Comparison of ENCODE assay signal across 17 mouse cellular contexts in genomic region chr17:27804156-27804690, GRCm38 (mm10). TPM values are rescaled to one million over a fixed set of nuclear protein-coding genes. Genes with fewer than 3 reads are reported as not detected.
A peak's percentile ranks its signal among the peaks of the same experiment; 100 is the strongest.
DNase-seq lines count a peak whose midpoint lies in the region; ATAC-seq and TF ChIP-seq lines count a peak whose summit lies in the region.
"Had no signal": no experiment of that assay in that cellular context is flagged by ENCODE, and none has a peak within 500 bp of the region (broad histone marks: within the 10 kb centered on the region; RNA-seq: fewer than 3 reads in every experiment).

No protein-coding gene starts in this region.

- WGBS in limb, embryonic 12.5 days, result 85% methylated on average over 7 of the region's 7 CpGs
- 91% methylated on average over 7 of the region's 7 CpGs for WGBS in limb, embryonic 10.5 days
- WGBS in lung, embryonic 14.5 days, result 61% methylated on average over 7 of the region's 7 CpGs
- WGBS in midbrain, embryonic 11.5 days, result 82% methylated on average over 7 of the region's 7 CpGs
- 91% methylated on average over 7 of the region's 7 CpGs for WGBS in midbrain, embryonic 10.5 days

- H3K36me3 ChIP-seq in limb, embryonic 12.5 days, result no peaks in the 10 kb centered on the region
- H3K36me3 ChIP-seq in limb, embryonic 10.5 days, result peaks cover 6% of the 10 kb centered on the region; the same call in 1 of the 2 replicates
- no peaks in the 10 kb centered on the region for H3K36me3 ChIP-seq in lung, embryonic 14.5 days (ENCODE audit: insufficient read depth)
- no peaks in the 10 kb centered on the region for H3K36me3 ChIP-seq in midbrain, embryonic 11.5 days (ENCODE audit: control insufficient read depth, insufficient read depth, low read length)
- no peaks in the 10 kb centered on the region for H3K36me3 ChIP-seq in midbrain, embryonic 10.5 days
- H3K36me3 ChIP-seq: embryonic facial prominence, embryonic 12.5 days; forebrain, embryonic 15.5 days; heart, embryonic 12.5 days; hindbrain, embryonic 15.5 days had no signal

- no peak for TF ChIP-seq CTCF in lung, embryonic 14.5 days (IDR thresholded peaks at IDR 0.05; ENCODE audit: low read depth)

- DNase-seq in adrenal gland, postnatal 14 days, result peak; percentile 31
- no peak for DNase-seq in adrenal gland, postnatal 4 days (ENCODE audit: low spot score in 2 of 2)
- no peak for DNase-seq in limb, embryonic 10.5 days (ENCODE audit: low spot score)
- no peak for DNase-seq in lung, embryonic 14.5 days
- DNase-seq in lung, adult 18-20 months, result no peak
- DNase-seq in midbrain, embryonic 11.5 days (ENCODE audit: low spot score, missing footprints), result peak; percentile 69
- no peak for DNase-seq in midbrain, embryonic 10.5 days (ENCODE audit: low spot score)
- DNase-seq: gastrocnemius, postnatal 14 days; heart, postnatal 36 days had no signal

- peaks cover 57% of the 10 kb centered on the region for H3K4me1 ChIP-seq in limb, embryonic 12.5 days (replicated peaks)
- peaks cover 33% of the 10 kb centered on the region for H3K4me1 ChIP-seq in limb, embryonic 10.5 days
- H3K4me1 ChIP-seq in lung, embryonic 14.5 days (ENCODE audit: insufficient read depth), result peaks cover 11% of the 10 kb centered on the region
- H3K4me1 ChIP-seq in midbrain, embryonic 11.5 days (ENCODE audit: control insufficient read depth, insufficient read depth, low read length), result no peaks in the 10 kb centered on the region
- H3K4me1 ChIP-seq in midbrain, embryonic 10.5 days, result peaks cover 17% of the 10 kb centered on the region

- H3K9me3 ChIP-seq in limb, embryonic 12.5 days, result no peaks in the 10 kb centered on the region
- no peaks in the 10 kb centered on the region for H3K9me3 ChIP-seq in limb, embryonic 10.5 days (replicated peaks)
- H3K9me3 ChIP-seq in lung, embryonic 14.5 days (ENCODE audit: low read depth, low read length), result no peaks in the 10 kb centered on the region
- H3K9me3 ChIP-seq in midbrain, embryonic 11.5 days (ENCODE audit: control insufficient read depth, low read length), result no peaks in the 10 kb centered on the region
- H3K9me3 ChIP-seq in midbrain, embryonic 10.5 days (replicated peaks), result no peaks in the 10 kb centered on the region
- H3K9me3 ChIP-seq: embryonic facial prominence, embryonic 12.5 days; forebrain, embryonic 15.5 days; heart, embryonic 12.5 days; hindbrain, embryonic 15.5 days had no signal

- no peak for ATAC-seq in limb, embryonic 12.5 days (ENCODE audit: insufficient number of reproducible peaks, insufficient read depth, low FRiP score, low TSS enrichment, low read depth)
- no peak for ATAC-seq in lung, embryonic 14.5 days (ENCODE audit: insufficient read depth)
- ATAC-seq in midbrain, embryonic 11.5 days (ENCODE audit: low FRiP score), result no peak
- ATAC-seq: activated CD4-positive, CD25-positive, alpha-beta regulatory T cell, adult 4 months; forebrain, embryonic 15.5 days; Patski had no signal

- no peak overlapping the region for H3K4me3 ChIP-seq in limb, embryonic 12.5 days (replicated peaks)
- H3K4me3 ChIP-seq in limb, embryonic 10.5 days, result no peak overlapping the region
- H3K4me3 ChIP-seq in lung, embryonic 14.5 days (ENCODE audit: low read depth, low read length), result no peak overlapping the region
- H3K4me3 ChIP-seq in midbrain, embryonic 11.5 days (ENCODE audit: low read depth, low read length), result no peak overlapping the region
- H3K4me3 ChIP-seq in midbrain, embryonic 10.5 days, result no peak overlapping the region
- H3K4me3 ChIP-seq: embryonic facial prominence, embryonic 12.5 days; forebrain, embryonic 15.5 days; heart, embryonic 12.5 days; hindbrain, embryonic 15.5 days had no signal

- H3K27ac ChIP-seq in limb, embryonic 12.5 days, result 0 out of 2 replicates have a peak overlapping the region, but pooled peaks have one; percentile 13
- H3K27ac ChIP-seq in limb, embryonic 10.5 days, result no peak overlapping the region
- peak overlapping the region; percentile 58; the same call in 1 of the 2 replicates for H3K27ac ChIP-seq in lung, embryonic 14.5 days (ENCODE audit: low read depth)
- no peak overlapping the region for H3K27ac ChIP-seq in midbrain, embryonic 11.5 days (ENCODE audit: low read depth, low read length)
- no peak overlapping the region for H3K27ac ChIP-seq in midbrain, embryonic 10.5 days (replicated peaks)
- H3K27ac ChIP-seq: embryonic facial prominence, embryonic 12.5 days; forebrain, embryonic 15.5 days; hindbrain, embryonic 15.5 days had no signal

- no peaks in the 10 kb centered on the region for H3K27me3 ChIP-seq in limb, embryonic 12.5 days
- H3K27me3 ChIP-seq in limb, embryonic 10.5 days (ENCODE audit: low read depth, poor library complexity, severe bottlenecking), result no peaks in the 10 kb centered on the region
- no peaks in the 10 kb centered on the region for H3K27me3 ChIP-seq in lung, embryonic 14.5 days (ENCODE audit: insufficient read depth, low read length)
- no peaks in the 10 kb centered on the region for H3K27me3 ChIP-seq in midbrain, embryonic 11.5 days (ENCODE audit: control insufficient read depth, insufficient read depth, low read length)
- no peaks in the 10 kb centered on the region for H3K27me3 ChIP-seq in midbrain, embryonic 10.5 days (ENCODE audit: low read depth, poor library complexity, severe bottlenecking)
- H3K27me3 ChIP-seq: CH12.LX; embryonic facial prominence, embryonic 12.5 days; forebrain, embryonic 15.5 days; heart, embryonic 12.5 days; hindbrain, embryonic 15.5 days; Patski had no signal

- no peak overlapping the region for H3K9ac ChIP-seq in limb, embryonic 12.5 days (replicated peaks)
- H3K9ac ChIP-seq in lung, embryonic 14.5 days, result no peak overlapping the region
- H3K9ac ChIP-seq in midbrain, embryonic 11.5 days (ENCODE audit: low read length), result no peak overlapping the region
- H3K9ac ChIP-seq: embryonic facial prominence, embryonic 12.5 days; forebrain, embryonic 15.5 days; hindbrain, embryonic 15.5 days had no signal

- no peak overlapping the region for H3K4me2 ChIP-seq in limb, embryonic 12.5 days
- no peak overlapping the region for H3K4me2 ChIP-seq in lung, embryonic 14.5 days
- H3K4me2 ChIP-seq in midbrain, embryonic 11.5 days, result no peak overlapping the region
- H3K4me2 ChIP-seq: embryonic facial prominence, embryonic 12.5 days; forebrain, embryonic 15.5 days; heart, embryonic 12.5 days; hindbrain, embryonic 15.5 days had no signal

RNA-seq across cellular contexts. Expression of gene D17Wsu92e, which starts 16.2 kb away (rescaled TPM):
- total RNA-seq in adrenal gland, postnatal 14 days (2021), result 142 and 151 TPM in 2 replicates
- total RNA-seq in adrenal gland, postnatal 4 days (2021), result 100 to 1,000 TPM; 127 to 130 TPM
- polyA plus RNA-seq in limb, embryonic 12.5 days (2016; fragmentation: Nextera tagmentation; extraction: Ambion mirVana), result 18.2 and 18.6 TPM in 2 replicates
- polyA plus RNA-seq in limb, embryonic 10.5 days (2016; fragmentation: Nextera tagmentation; extraction: Ambion mirVana), result 15.3 and 17.6 TPM in 2 replicates
- polyA plus RNA-seq in lung, embryonic 14.5 days (2014; fragmentation: Nextera tagmentation; extraction: Ambion mirVana), result 19.5 and 20.3 TPM in 2 replicates
- 8.7 and 10.9 TPM in 2 replicates for polyA plus RNA-seq in midbrain, embryonic 11.5 days (2014; fragmentation: Nextera tagmentation; extraction: Ambion mirVana)
- polyA plus RNA-seq in midbrain, embryonic 10.5 days (2016; fragmentation: Nextera tagmentation; extraction: Ambion mirVana), result 11.1 and 12.1 TPM in 2 replicates

RNA-seq across cellular contexts. Expression of gene Snrpc, which starts 33.7 kb away (rescaled TPM):
- total RNA-seq in adrenal gland, postnatal 14 days (2021), result 93.1 and 94.6 TPM in 2 replicates
- 100 to 1,000 TPM; 115 to 124 TPM for total RNA-seq in adrenal gland, postnatal 4 days (2021)
- polyA plus RNA-seq in limb, embryonic 12.5 days (2016; fragmentation: Nextera tagmentation; extraction: Ambion mirVana), result 364 and 379 TPM in 2 replicates
- 425 and 451 TPM in 2 replicates for polyA plus RNA-seq in limb, embryonic 10.5 days (2016; fragmentation: Nextera tagmentation; extraction: Ambion mirVana)
- 361 and 368 TPM in 2 replicates for polyA plus RNA-seq in lung, embryonic 14.5 days (2014; fragmentation: Nextera tagmentation; extraction: Ambion mirVana)
- polyA plus RNA-seq in midbrain, embryonic 11.5 days (2014; fragmentation: Nextera tagmentation; extraction: Ambion mirVana), result 358 and 416 TPM in 2 replicates
- polyA plus RNA-seq in midbrain, embryonic 10.5 days (2016; fragmentation: Nextera tagmentation; extraction: Ambion mirVana), result 403 and 447 TPM in 2 replicates

RNA-seq across cellular contexts. Expression of gene Uhrf1bp1, which starts 52.0 kb away (rescaled TPM):
- total RNA-seq in adrenal gland, postnatal 14 days (2021), result 24.4 and 29.9 TPM in 2 replicates
- 10 to 100 TPM; 24.5 to 24.8 TPM for total RNA-seq in adrenal gland, postnatal 4 days (2021)
- 9.3 and 10.3 TPM in 2 replicates for polyA plus RNA-seq in limb, embryonic 12.5 days (2016; fragmentation: Nextera tagmentation; extraction: Ambion mirVana)
- 9.3 and 10.0 TPM in 2 replicates for polyA plus RNA-seq in limb, embryonic 10.5 days (2016; fragmentation: Nextera tagmentation; extraction: Ambion mirVana)
- polyA plus RNA-seq in lung, embryonic 14.5 days (2014; fragmentation: Nextera tagmentation; extraction: Ambion mirVana), result 7.1 and 8.0 TPM in 2 replicates
- 4.9 TPM in 2 replicates for polyA plus RNA-seq in midbrain, embryonic 11.5 days (2014; fragmentation: Nextera tagmentation; extraction: Ambion mirVana)
- 6.3 and 6.6 TPM in 2 replicates for polyA plus RNA-seq in midbrain, embryonic 10.5 days (2016; fragmentation: Nextera tagmentation; extraction: Ambion mirVana)

Comparison
In these comparisons a context has a peak if more than half of its experiments do, and no peak if none do; other contexts are left out.
1. DNase-seq: peak in adrenal gland, postnatal 14 days (single experiment) and midbrain, embryonic 11.5 days (single experiment); none in adrenal gland, postnatal 4 days (0 of 2), limb, embryonic 10.5 days (single experiment), lung, embryonic 14.5 days (single experiment), lung, adult 18-20 months (0 of 2) and midbrain, embryonic 10.5 days (single experiment).
2. H3K27ac ChIP-seq: peak in limb, embryonic 12.5 days (single experiment) and lung, embryonic 14.5 days (single experiment); none in limb, embryonic 10.5 days (single experiment), midbrain, embryonic 11.5 days (single experiment) and midbrain, embryonic 10.5 days (single experiment).